Mouse (Mus musculus) heart, embryonic 11.5 days (tissue): ENCODE data around the gene Gm42715. TPM values are rescaled to one million over a fixed set of nuclear protein-coding genes. Genes with fewer than 3 reads are reported as not detected.

Experiments used
- ATAC-seq: fragments of 200-750 bp; cut with Nextera tagmentation; replicated peaks from 2 replicates; pipeline ENCODE4 v1.8.0; 2017; ENCODE audit warnings: moderate library complexity; ENCODE audit not compliant: insufficient number of reproducible peaks, low FRiP score, low TSS enrichment
- H3K27ac ChIP-seq: fragments of 300-500 bp; sonication (generic); 2 replicates; pipeline ENCODE4 v1.5.1; 2014; ENCODE audit warnings: mild to moderate bottlenecking, low read depth, low read length
- H3K27me3 ChIP-seq: fragments of 300-500 bp; sonication (generic); 2 replicates; pipeline ENCODE4 v1.6.1; 2014; ENCODE audit warnings: mild to moderate bottlenecking, low read length, mixed read lengths; ENCODE audit not compliant: control insufficient read depth, insufficient read depth
- H3K36me3 ChIP-seq: fragments of 300-500 bp; sonication (generic); 2 replicates; pipeline ENCODE4 v1.6.1; 2014; ENCODE audit warnings: mild to moderate bottlenecking, low read length, moderate library complexity, mixed read lengths; ENCODE audit not compliant: control insufficient read depth, insufficient read depth
- H3K4me1 ChIP-seq: fragments of 300-500 bp; sonication (generic); 2 replicates; pipeline ENCODE4 v1.6.1; 2014; ENCODE audit warnings: low read length; ENCODE audit not compliant: control insufficient read depth, insufficient read depth
- H3K4me2 ChIP-seq: fragments of 300-500 bp; sonication (generic); 2 replicates; pipeline ENCODE4 v1.6.1; 2014; ENCODE audit warnings: mild to moderate bottlenecking, moderate library complexity
- H3K4me3 ChIP-seq: fragments of 300-500 bp; sonication (generic); 2 replicates; pipeline ENCODE4 v1.5.1; 2014; ENCODE audit warnings: low read depth, low read length
- H3K9ac ChIP-seq: fragments of 300-500 bp; sonication (generic); 2 replicates; pipeline ENCODE4 v1.6.1; 2014; ENCODE audit warnings: mild to moderate bottlenecking, low read depth, low read length, moderate library complexity
- H3K9me3 ChIP-seq: fragments of 300-500 bp; sonication (generic); replicated peaks from 2 replicates; pipeline ENCODE4 v1.6.1; 2016; ENCODE audit warnings: low read length; ENCODE audit not compliant: control insufficient read depth
- WGBS: fragments of 180-500 bp; shearing (Covaris S2); extraction: QIAGEN DNeasy Blood & Tissue Kit; methylation state at CpG from one replicate; pipeline ENCODE4 v1.1.7; 2014; ENCODE audit not compliant: insufficient replicate concordance; 5-methylcytosine and 5-hydroxymethylcytosine counted together
- polyA plus RNA-seq: library from polyadenylated mRNA; unstranded; fragments of >200 nt; fragmentation: Nextera tagmentation; extraction: Ambion mirVana; gene quantifications from 2 replicates; pipeline ENCODE4 v1.2.1, GENCODE M21; 2014

Gene Gm42715
- 9.8 and 12.6 TPM in 2 replicates for polyA plus RNA-seq

- no peak within 1 kb of the TSS for H3K27ac ChIP-seq
- WGBS, result 93% methylated on average over 3 of the region's 3 CpGs
- no peak within 1 kb of the TSS for H3K4me3 ChIP-seq
- no peak within 1 kb of the TSS for H3K4me2 ChIP-seq
- peaks cover 47% of the 10 kb centered on the region for H3K36me3 ChIP-seq
- no peaks in the 10 kb centered on the region for H3K4me1 ChIP-seq
- ATAC-seq, result no peak
- no peaks in the 10 kb centered on the region for H3K9me3 ChIP-seq
- H3K27me3 ChIP-seq, result no peaks in the 10 kb centered on the region
- no peak within 1 kb of the TSS for H3K9ac ChIP-seq
Measured at GRCm38 (mm10) chr7:127519284-127519683, at the start of gene Gm42715. TSS of gene Gm42715 (plus strand) at chr7:127519584.

- Histone ChIP-seq H3K36me3 (peaks cover 22% of the 10 kb centered on the region), H3K4me1 (peaks cover 5% of the 10 kb centered on the region), H3K9me3 (no peaks in the 10 kb centered on the region), H3K4me3 (peak overlapping the region; percentile 88), H3K27me3 (no peaks in the 10 kb centered on the region), H3K27ac (peak overlapping the region; percentile 97), H3K4me2 (peak overlapping the region; percentile 91), H3K9ac (peak overlapping the region; percentile 93)
- 7% methylated on average over 10 of the region's 10 CpGs for WGBS
- ATAC-seq, result no peak
Measured at GRCm38 (mm10) chr7:127470011-127470715, 49.2 kb upstream of the Gm42715 start.

- Histone ChIP-seq H3K27ac (peak overlapping the region; percentile 97), H3K4me2 (peak overlapping the region; percentile 91), H3K4me1 (peaks cover 5% of the 10 kb centered on the region), H3K9me3 (no peaks in the 10 kb centered on the region), H3K27me3 (no peaks in the 10 kb centered on the region), H3K9ac (peak overlapping the region; percentile 93), H3K36me3 (peaks cover 30% of the 10 kb centered on the region), H3K4me3 (peak overlapping the region; percentile 88)
- peak; percentile 89 for ATAC-seq
- under 1% methylated on average over 45 of the region's 46 CpGs for WGBS
Measured at GRCm38 (mm10) chr7:127470743-127471645, 48.4 kb upstream of the Gm42715 start.

GRCm38 (mm10) chr7:127471646-127472010, 47.8 kb upstream of the Gm42715 start:
- peak overlapping the region; percentile 88 for H3K4me3 ChIP-seq
- no peaks in the 10 kb centered on the region for H3K9me3 ChIP-seq
- H3K27ac ChIP-seq, result peak overlapping the region; percentile 97
- H3K27me3 ChIP-seq, result no peaks in the 10 kb centered on the region
- peak; percentile 22 for ATAC-seq
- H3K4me1 ChIP-seq, result peaks cover 5% of the 10 kb centered on the region
- H3K4me2 ChIP-seq, result peak overlapping the region; percentile 91
- under 1% methylated on average over 24 of the region's 25 CpGs for WGBS
- H3K36me3 ChIP-seq, result peaks cover 31% of the 10 kb centered on the region
- H3K9ac ChIP-seq, result peak overlapping the region; percentile 93

GRCm38 (mm10) chr7:127472060-127472459, 47.3 kb upstream of the Gm42715 start:
- peak overlapping the region; percentile 91 for H3K4me2 ChIP-seq
- no peaks in the 10 kb centered on the region for H3K9me3 ChIP-seq
- no peaks in the 10 kb centered on the region for H3K27me3 ChIP-seq
- peak overlapping the region; percentile 97 for H3K27ac ChIP-seq
- H3K4me1 ChIP-seq, result peaks cover 9% of the 10 kb centered on the region
- no peak for ATAC-seq
- peak overlapping the region; percentile 88 for H3K4me3 ChIP-seq
- peak overlapping the region; percentile 93 for H3K9ac ChIP-seq
- peaks cover 30% of the 10 kb centered on the region; the same call in 1 of the 2 replicates for H3K36me3 ChIP-seq
- 0% methylated on average over 7 of the region's 7 CpGs for WGBS

GRCm38 (mm10) chr7:127473705-127474104, 45.7 kb upstream of the Gm42715 start:
- H3K9me3 ChIP-seq, result no peaks in the 10 kb centered on the region
- H3K36me3 ChIP-seq, result peaks cover 30% of the 10 kb centered on the region; the same call in 1 of the 2 replicates
- no peak overlapping the region for H3K27ac ChIP-seq
- H3K27me3 ChIP-seq, result no peaks in the 10 kb centered on the region
- no peak overlapping the region for H3K9ac ChIP-seq
- ATAC-seq, result no peak
- no peak overlapping the region for H3K4me2 ChIP-seq
- no peak overlapping the region for H3K4me3 ChIP-seq
- peaks cover 10% of the 10 kb centered on the region for H3K4me1 ChIP-seq
- 87% methylated on average over 5 of the region's 5 CpGs for WGBS

- Histone ChIP-seq H3K4me1 (peaks cover 10% of the 10 kb centered on the region), H3K4me3 (no peak overlapping the region), H3K36me3 (peaks cover 30% of the 10 kb centered on the region; the same call in 1 of the 2 replicates), H3K9me3 (no peaks in the 10 kb centered on the region), H3K9ac (no peak overlapping the region), H3K27ac (no peak overlapping the region), H3K4me2 (no peak overlapping the region), H3K27me3 (no peaks in the 10 kb centered on the region)
- no peak for ATAC-seq
- 85% methylated on average over 6 of the region's 6 CpGs for WGBS
Measured at GRCm38 (mm10) chr7:127474378-127475070, 44.9 kb upstream of the Gm42715 start.

- no peaks in the 10 kb centered on the region for H3K9me3 ChIP-seq
- H3K4me2 ChIP-seq, result no peak overlapping the region
- H3K9ac ChIP-seq, result no peak overlapping the region
- peaks cover 30% of the 10 kb centered on the region; the same call in 1 of the 2 replicates for H3K36me3 ChIP-seq
- H3K4me3 ChIP-seq, result no peak overlapping the region
- H3K27me3 ChIP-seq, result no peaks in the 10 kb centered on the region
- WGBS, result 89% methylated on average over 11 of the region's 11 CpGs
- no peak overlapping the region for H3K27ac ChIP-seq
- ATAC-seq, result no peak
- H3K4me1 ChIP-seq, result peaks cover 15% of the 10 kb centered on the region
Measured at GRCm38 (mm10) chr7:127475186-127475740, 44.1 kb upstream of the Gm42715 start.
